Mouse (Mus musculus): ENCODE results near the gene Zfp341. TPM values are rescaled to one million over a fixed set of nuclear protein-coding genes. Genes with fewer than 3 reads are reported as not detected.
A peak's percentile ranks its signal among the peaks of the same experiment; 100 is the strongest.

The Zfp341 gene
- polyA plus RNA-seq, 1 experiment from 2014 or later = 0.97 TPM

GRCm38 (mm10) chr2:154581421-154581820 is 31.7 kb upstream of the Zfp341 start:
- ATAC-seq (replicated peaks; ENCODE audit: low FRiP score, low TSS enrichment, low read depth) = no peak
- no peaks in the 10 kb centered on the region for H3K36me3 ChIP-seq (ENCODE audit: control insufficient read depth, insufficient read depth, low read length)
- no peak overlapping the region for H3K9ac ChIP-seq (ENCODE audit: low read length)
- H3K4me2 ChIP-seq (ENCODE audit: low read length) = no peak overlapping the region
- H3K27ac ChIP-seq (ENCODE audit: low read depth) = no peak overlapping the region
- WGBS = 96% methylated on average over 1 of the region's 1 CpGs
- H3K9me3 ChIP-seq (ENCODE audit: control insufficient read depth, low read length) = no peaks in the 10 kb centered on the region
- H3K4me1 ChIP-seq (replicated peaks; ENCODE audit: control insufficient read depth, insufficient read depth, low read length) = no peaks in the 10 kb centered on the region
- H3K27me3 ChIP-seq (replicated peaks; ENCODE audit: control insufficient read depth, insufficient read depth, low read length) = no peaks in the 10 kb centered on the region
- no peak overlapping the region for H3K4me3 ChIP-seq (ENCODE audit: low read depth, low read length)
- DNase-seq (ENCODE audit: low spot score) = no peak

GRCm38 (mm10) chr2:154583906-154584872 is 28.9 kb upstream of the Zfp341 start:
- Histone ChIP-seq H3K9me3 (ENCODE audit: control insufficient read depth, low read length) (no peaks in the 10 kb centered on the region), H3K4me3 (ENCODE audit: low read depth, low read length) (no peak overlapping the region), H3K4me1 (replicated peaks; ENCODE audit: control insufficient read depth, insufficient read depth, low read length) (no peaks in the 10 kb centered on the region), H3K4me2 (ENCODE audit: low read length) (no peak overlapping the region), H3K27ac (ENCODE audit: low read depth) (no peak overlapping the region), H3K9ac (ENCODE audit: low read length) (no peak overlapping the region), H3K36me3 (ENCODE audit: control insufficient read depth, insufficient read depth, low read length) (peaks cover 4% of the 10 kb centered on the region; the same call in 1 of the 2 replicates), H3K27me3 (replicated peaks; ENCODE audit: control insufficient read depth, insufficient read depth, low read length) (no peaks in the 10 kb centered on the region)
- whole genome bisulfite sequencing = 62% methylated on average over 15 of the region's 15 CpGs
- ATAC-seq (replicated peaks; ENCODE audit: low FRiP score, low TSS enrichment, low read depth) (no peak; the same call in 1 of the 2 replicates), DNase-seq (ENCODE audit: low spot score) (no peak)

GRCm38 (mm10) chr2:154584931-154585601 is 28.0 kb upstream of the Zfp341 start:
- DNase-seq (ENCODE audit: low spot score) (no peak), ATAC-seq (replicated peaks; ENCODE audit: low FRiP score, low TSS enrichment, low read depth) (no peak)
- H3K27me3 ChIP-seq (replicated peaks; ENCODE audit: control insufficient read depth, insufficient read depth, low read length) = no peaks in the 10 kb centered on the region
- H3K4me1 ChIP-seq (replicated peaks; ENCODE audit: control insufficient read depth, insufficient read depth, low read length) = no peaks in the 10 kb centered on the region
- H3K4me3 ChIP-seq (ENCODE audit: low read depth, low read length) = no peak overlapping the region
- H3K27ac ChIP-seq (ENCODE audit: low read depth) = no peak overlapping the region
- WGBS = 73% methylated on average over 17 of the region's 17 CpGs
- no peak overlapping the region for H3K4me2 ChIP-seq (ENCODE audit: low read length)
- no peaks in the 10 kb centered on the region for H3K9me3 ChIP-seq (ENCODE audit: control insufficient read depth, low read length)
- H3K9ac ChIP-seq (ENCODE audit: low read length) = no peak overlapping the region
- peaks cover 4% of the 10 kb centered on the region; the same call in 1 of the 2 replicates for H3K36me3 ChIP-seq (ENCODE audit: control insufficient read depth, insufficient read depth, low read length)

GRCm38 (mm10) chr2:154586405-154586804 is 26.7 kb upstream of the Zfp341 start:
- H3K9me3 ChIP-seq (ENCODE audit: control insufficient read depth, low read length) = no peaks in the 10 kb centered on the region
- H3K27me3 ChIP-seq (replicated peaks; ENCODE audit: control insufficient read depth, insufficient read depth, low read length) = no peaks in the 10 kb centered on the region
- H3K4me2 ChIP-seq (ENCODE audit: low read length) = no peak overlapping the region
- DNase-seq (ENCODE audit: low spot score) (peak; percentile 71), ATAC-seq (replicated peaks; ENCODE audit: low FRiP score, low TSS enrichment, low read depth) (0 out of 2 replicates have a peak, but pooled peaks have one; percentile 41)
- H3K36me3 ChIP-seq (ENCODE audit: control insufficient read depth, insufficient read depth, low read length) = peaks cover 4% of the 10 kb centered on the region; the same call in 1 of the 2 replicates
- no peak overlapping the region for H3K27ac ChIP-seq (ENCODE audit: low read depth)
- H3K9ac ChIP-seq (ENCODE audit: low read length) = no peak overlapping the region
- no peaks in the 10 kb centered on the region for H3K4me1 ChIP-seq (replicated peaks; ENCODE audit: control insufficient read depth, insufficient read depth, low read length)
- H3K4me3 ChIP-seq (ENCODE audit: low read depth, low read length) = no peak overlapping the region
- 80% methylated on average over 5 of the region's 5 CpGs for WGBS

GRCm38 (mm10) chr2:154589051-154589450 is 24.0 kb upstream of the Zfp341 start:
- DNase-seq (ENCODE audit: low spot score) (no peak), ATAC-seq (replicated peaks; ENCODE audit: low FRiP score, low TSS enrichment, low read depth) (no peak)
- WGBS = 90% methylated on average over 4 of the region's 4 CpGs

GRCm38 (mm10) chr2:154591239-154591638 is 21.9 kb upstream of the Zfp341 start:
- Histone ChIP-seq H3K9ac (ENCODE audit: low read length) (no peak overlapping the region), H3K4me2 (ENCODE audit: low read length) (no peak overlapping the region), H3K36me3 (ENCODE audit: control insufficient read depth, insufficient read depth, low read length) (peaks cover 4% of the 10 kb centered on the region; the same call in 1 of the 2 replicates), H3K27ac (ENCODE audit: low read depth) (no peak overlapping the region), H3K4me3 (ENCODE audit: low read depth, low read length) (no peak overlapping the region), H3K27me3 (replicated peaks; ENCODE audit: control insufficient read depth, insufficient read depth, low read length) (no peaks in the 10 kb centered on the region), H3K9me3 (ENCODE audit: control insufficient read depth, low read length) (0 out of 2 replicates have a peak, but pooled peaks cover 6% of the 10 kb centered on the region), H3K4me1 (replicated peaks; ENCODE audit: control insufficient read depth, insufficient read depth, low read length) (no peaks in the 10 kb centered on the region)
- 89% methylated on average over 3 of the region's 3 CpGs for WGBS
- DNase-seq (ENCODE audit: low spot score) (no peak), ATAC-seq (replicated peaks; ENCODE audit: low FRiP score, low TSS enrichment, low read depth) (no peak)

More at GRCm38 (mm10) chr2:154589051-154589450, 24.0 kb upstream of the Zfp341 start:
- no peak overlapping the region for H3K9ac ChIP-seq (ENCODE audit: low read length)
- H3K4me1 ChIP-seq (replicated peaks; ENCODE audit: control insufficient read depth, insufficient read depth, low read length) = no peaks in the 10 kb centered on the region
- no peaks in the 10 kb centered on the region for H3K27me3 ChIP-seq (replicated peaks; ENCODE audit: control insufficient read depth, insufficient read depth, low read length)
- no peak overlapping the region for H3K4me3 ChIP-seq (ENCODE audit: low read depth, low read length)
- no peak overlapping the region for H3K4me2 ChIP-seq (ENCODE audit: low read length)
- 0 out of 2 replicates have a peak, but pooled peaks cover 6% of the 10 kb centered on the region for H3K9me3 ChIP-seq (ENCODE audit: control insufficient read depth, low read length)
- H3K27ac ChIP-seq (ENCODE audit: low read depth) = no peak overlapping the region
- peaks cover 4% of the 10 kb centered on the region; the same call in 1 of the 2 replicates for H3K36me3 ChIP-seq (ENCODE audit: control insufficient read depth, insufficient read depth, low read length)

- 69% methylated on average over 3 of the region's 3 CpGs for whole genome bisulfite sequencing
These were observed 20.1 kb upstream of the Zfp341 start for GRCm38 (mm10) chr2:154593025-154593424.

GRCm38 (mm10) chr2:154595775-154596174 is 17.3 kb upstream of the Zfp341 start:
- ATAC-seq (replicated peaks; ENCODE audit: low FRiP score, low TSS enrichment, low read depth) (no peak), DNase-seq (ENCODE audit: low spot score) (no peak)
- Histone ChIP-seq H3K4me1 (replicated peaks; ENCODE audit: control insufficient read depth, insufficient read depth, low read length) (no peaks in the 10 kb centered on the region), H3K9ac (ENCODE audit: low read length) (no peak overlapping the region), H3K4me2 (ENCODE audit: low read length) (no peak overlapping the region), H3K27ac (ENCODE audit: low read depth) (no peak overlapping the region), H3K4me3 (ENCODE audit: low read depth, low read length) (no peak overlapping the region), H3K36me3 (ENCODE audit: control insufficient read depth, insufficient read depth, low read length) (no peaks in the 10 kb centered on the region), H3K27me3 (replicated peaks; ENCODE audit: control insufficient read depth, insufficient read depth, low read length) (no peaks in the 10 kb centered on the region), H3K9me3 (ENCODE audit: control insufficient read depth, low read length) (0 out of 2 replicates have a peak, but pooled peaks cover 6% of the 10 kb centered on the region)
- 86% methylated on average over 5 of the region's 5 CpGs for WGBS

More at GRCm38 (mm10) chr2:154593025-154593424, 20.1 kb upstream of the Zfp341 start:
- H3K27me3 ChIP-seq (replicated peaks; ENCODE audit: control insufficient read depth, insufficient read depth, low read length) = no peaks in the 10 kb centered on the region
- no peak overlapping the region for H3K4me3 ChIP-seq (ENCODE audit: low read depth, low read length)
- H3K27ac ChIP-seq (ENCODE audit: low read depth) = no peak overlapping the region
- 0 out of 2 replicates have a peak, but pooled peaks cover 6% of the 10 kb centered on the region for H3K9me3 ChIP-seq (ENCODE audit: control insufficient read depth, low read length)
- no peaks in the 10 kb centered on the region for H3K36me3 ChIP-seq (ENCODE audit: control insufficient read depth, insufficient read depth, low read length)
- H3K4me2 ChIP-seq (ENCODE audit: low read length) = no peak overlapping the region
- DNase-seq (ENCODE audit: low spot score) = no peak
- no peak for ATAC-seq (replicated peaks; ENCODE audit: low FRiP score, low TSS enrichment, low read depth)
- no peak overlapping the region for H3K9ac ChIP-seq (ENCODE audit: low read length)
- H3K4me1 ChIP-seq (replicated peaks; ENCODE audit: control insufficient read depth, insufficient read depth, low read length) = no peaks in the 10 kb centered on the region
